Mouse (Mus musculus) erythroblast, embryonic 14.5 days (primary cell): ENCODE measurements around the gene Grin3b.

Experiments
- GATA1 ChIP-seq: IDR thresholded peaks from 2 replicates; pipeline ENCODE4 v1.6.1; 2012; ENCODE audit warnings: low read length, inconsistent platforms, mixed read lengths
- TAL1 ChIP-seq: IDR thresholded peaks from 3 replicates; pipeline ENCODE4 v1.6.1; 2012; ENCODE audit warnings: low read length, inconsistent platforms, mixed read lengths

GRCm38 (mm10) chr10:79964727-79965126 is 5.8 kb upstream of the Grin3b start:
- TF ChIP-seq GATA1 (no peak), TAL1 (no peak)
